Mouse (Mus musculus): Measurements from ENCODE around the gene Sirt7.

The Sirt7 gene

GRCm38 (mm10) chr11:120634810-120635209 is 9.8 kb upstream of the Sirt7 start:
- no peak for DNase-seq

- DNase-seq: peak; percentile 86
Observed at GRCm38 (mm10) chr11:120633520-120634343, 8.7 kb upstream of the Sirt7 start, which contains the start of gene Mafg. TSS of gene Mafg (minus strand) at chr11:120633600.

- DNase-seq: peak; percentile 49
Observed at GRCm38 (mm10) chr11:120632559-120633519, 7.8 kb upstream of the Sirt7 start.

GRCm38 (mm10) chr11:120631726-120632448 is 6.8 kb upstream of the Sirt7 start:
- no peak for DNase-seq

GRCm38 (mm10) chr11:120630881-120631725 is 6.1 kb upstream of the Sirt7 start:
- peak; percentile 46 for DNase-seq

- no peak for DNase-seq
Observed at GRCm38 (mm10) chr11:120630401-120630871, 5.4 kb upstream of the Sirt7 start.

- no peak for DNase-seq
Observed at GRCm38 (mm10) chr11:120629911-120630310, 4.9 kb upstream of the Sirt7 start.

GRCm38 (mm10) chr11:120629341-120629730 is 4.3 kb upstream of the Sirt7 start:
- peak; percentile 75 for DNase-seq

- no peak for DNase-seq
Observed at GRCm38 (mm10) chr11:120628601-120629340, 3.7 kb upstream of the Sirt7 start.

- peak; percentile 72 for DNase-seq
Observed at GRCm38 (mm10) chr11:120627468-120628300, 2.6 kb upstream of the Sirt7 start.

GRCm38 (mm10) chr11:120626785-120627467 is 1.9 kb upstream of the Sirt7 start:
- no peak for DNase-seq

GRCm38 (mm10) chr11:120624680-120625111 is 344 bp downstream of the Sirt7 start:
- peak; percentile 88 for DNase-seq

- DNase-seq: peak; percentile 83
Observed at GRCm38 (mm10) chr11:120623961-120624679, 920 bp downstream of the Sirt7 start.

GRCm38 (mm10) chr11:120622805-120623204 is 2.2 kb downstream of the Sirt7 start:
- no peak for DNase-seq

GRCm38 (mm10) chr11:120620195-120620594 is 4.8 kb downstream of the Sirt7 start:
- DNase-seq: no peak

- no peak for DNase-seq
Observed at GRCm38 (mm10) chr11:120618619-120619535, 6.2 kb downstream of the Sirt7 start.

- peak; percentile 95 for DNase-seq
Observed at GRCm38 (mm10) chr11:120617519-120618112, 7.4 kb downstream of the Sirt7 start, which contains the start of gene Pcyt2. TSS of gene Pcyt2 (minus strand) at chr11:120617936.
